Comparison of ENCODE assay signal across 14 mouse cellular contexts in the genomic region with DNA sequence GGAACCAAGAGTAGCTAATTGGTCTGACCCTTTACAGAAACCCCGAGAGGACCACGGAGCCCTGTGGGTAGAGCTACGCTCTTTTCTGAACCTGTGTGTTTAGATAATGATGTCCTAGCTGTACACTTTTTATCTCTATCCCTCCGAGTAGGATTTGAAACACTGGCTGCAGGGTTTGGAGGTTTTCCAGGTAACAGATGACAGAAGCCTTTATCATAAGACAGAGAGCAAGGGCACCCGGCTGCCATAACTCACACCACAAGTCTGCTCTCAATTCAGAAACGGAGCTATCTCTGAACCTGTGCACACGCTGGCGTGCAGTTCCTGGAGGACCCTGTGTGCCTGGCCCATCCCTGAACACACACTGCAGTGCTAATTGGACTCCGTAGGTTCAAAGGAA.
"Had no signal": no experiment of that assay in that cellular context is flagged by ENCODE, and none has a peak within 500 bp of the region (broad histone marks: within the 10 kb centered on the region; RNA-seq: fewer than 3 reads in every experiment).

No protein-coding gene starts in this region.

- ATAC-seq: lung, postnatal 0 days; midbrain, embryonic 13.5 days; midbrain, embryonic 15.5 days had no signal

- DNase-seq: lung, adult 2 months; lung, postnatal 14 days; lung, postnatal 36 days; retina, postnatal 1 day; right cerebral cortex, adult 18-20 months; right cerebral cortex, postnatal 25 days; right cerebral cortex, postnatal 4 days; spleen, adult 18-20 months; thymus, adult 2 months; thymus, postnatal 25 days; thymus, postnatal 4 days had no signal
